Mouse (Mus musculus): Measurements from ENCODE around the gene Cd47.

Gene Cd47

GRCm38 (mm10) chr16:49915532-49916476 lies 115.5 kb downstream of the Cd47 start:
- no peak for DNase-seq (ENCODE audit: low read depth)

GRCm38 (mm10) chr16:49920191-49920590 lies 119.9 kb downstream of the Cd47 start:
- no peak for DNase-seq (ENCODE audit: low read depth)

GRCm38 (mm10) chr16:49921677-49922076 lies 121.3 kb downstream of the Cd47 start:
- no peak for DNase-seq (ENCODE audit: low read depth)

DNA sequence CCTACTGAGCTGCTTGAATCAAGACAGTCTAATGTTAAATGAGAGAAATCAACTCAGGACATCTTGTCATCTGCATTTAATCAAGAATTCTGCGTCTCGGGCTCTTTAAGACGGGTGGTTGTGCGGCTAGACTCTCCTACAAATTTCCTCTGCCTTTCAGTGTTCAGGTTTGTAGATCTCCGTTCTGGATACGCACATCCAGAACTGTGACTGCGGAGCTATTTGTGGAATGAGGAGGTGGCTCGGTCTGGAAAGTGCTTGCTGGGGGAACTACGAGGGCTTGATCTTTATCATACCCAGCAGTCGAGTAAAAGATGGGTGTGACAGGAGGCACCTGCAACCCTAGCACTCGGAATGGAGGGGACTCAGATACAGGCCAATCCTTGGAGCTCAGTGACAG lies 121.8 kb downstream of the Cd47 start:
- DNase-seq (ENCODE audit: low read depth), result no peak

GRCm38 (mm10) chr16:49923720-49924119 lies 123.4 kb downstream of the Cd47 start:
- no peak for DNase-seq (ENCODE audit: low read depth)

DNA sequence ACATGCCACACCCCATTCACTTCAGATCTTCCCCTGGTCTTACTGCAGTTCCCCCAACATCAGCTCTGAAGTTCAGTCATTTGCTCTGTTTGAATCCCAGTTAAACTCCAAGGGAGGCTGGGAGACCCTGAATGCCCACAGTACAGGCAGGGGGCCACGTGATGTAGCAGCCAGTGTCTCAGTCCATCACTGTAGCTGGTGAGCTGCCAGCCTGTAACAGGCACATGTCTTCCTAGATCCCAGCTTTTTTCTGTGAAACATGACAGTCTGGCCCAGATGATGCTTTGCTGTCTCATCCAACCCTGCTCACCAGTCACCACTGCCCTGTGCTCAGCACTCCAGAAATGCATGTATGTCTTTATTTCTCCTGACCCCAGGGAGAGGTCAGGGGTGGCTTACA lies 124.6 kb downstream of the Cd47 start:
- no peak for DNase-seq (ENCODE audit: low read depth)

- DNase-seq (ENCODE audit: low read depth), result no peak
Measured at GRCm38 (mm10) chr16:49933274-49933673, 132.9 kb downstream of the Cd47 start.

DNA sequence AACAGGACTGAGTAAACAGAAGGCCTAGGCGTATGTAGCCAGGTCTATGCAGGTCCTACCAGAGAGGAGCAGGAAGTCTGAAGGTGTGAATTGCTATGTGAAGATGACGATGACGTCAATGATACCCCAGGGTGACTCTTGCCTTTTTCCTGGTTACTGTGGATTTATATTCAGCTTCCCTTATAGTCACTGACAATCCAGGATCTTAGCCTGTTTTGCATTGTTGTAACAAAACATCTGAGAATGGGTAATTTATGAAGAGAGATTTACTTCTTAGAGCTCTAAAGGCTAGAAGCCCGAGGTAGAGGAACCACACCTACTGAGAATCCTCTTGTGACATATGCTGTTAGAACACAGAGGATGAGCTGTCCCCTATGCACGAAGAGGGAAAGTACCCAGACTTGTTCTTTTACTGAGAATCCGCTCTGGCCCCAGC lies 135.7 kb downstream of the Cd47 start:
- no peak for DNase-seq (ENCODE audit: low read depth)

DNA sequence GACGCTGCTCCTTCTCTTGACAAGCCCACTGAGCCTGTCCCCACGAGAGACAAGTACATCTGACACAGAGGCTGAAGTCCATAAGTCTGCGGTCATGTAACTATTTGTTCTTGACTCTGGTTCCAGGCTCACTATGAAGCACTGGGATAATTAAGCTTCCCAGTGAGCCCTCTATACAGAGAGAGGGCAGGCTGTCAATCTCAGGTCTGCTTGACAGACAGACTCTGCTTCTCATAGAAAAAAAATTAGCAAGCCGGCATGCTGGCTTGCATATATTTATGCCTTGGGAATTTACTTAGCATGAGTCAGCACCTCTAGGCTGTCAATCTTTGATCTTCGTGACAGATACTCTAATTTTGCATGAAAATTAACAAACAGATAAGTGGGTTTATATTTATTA lies 136.5 kb downstream of the Cd47 start:
- no peak for DNase-seq (ENCODE audit: low read depth)

DNA sequence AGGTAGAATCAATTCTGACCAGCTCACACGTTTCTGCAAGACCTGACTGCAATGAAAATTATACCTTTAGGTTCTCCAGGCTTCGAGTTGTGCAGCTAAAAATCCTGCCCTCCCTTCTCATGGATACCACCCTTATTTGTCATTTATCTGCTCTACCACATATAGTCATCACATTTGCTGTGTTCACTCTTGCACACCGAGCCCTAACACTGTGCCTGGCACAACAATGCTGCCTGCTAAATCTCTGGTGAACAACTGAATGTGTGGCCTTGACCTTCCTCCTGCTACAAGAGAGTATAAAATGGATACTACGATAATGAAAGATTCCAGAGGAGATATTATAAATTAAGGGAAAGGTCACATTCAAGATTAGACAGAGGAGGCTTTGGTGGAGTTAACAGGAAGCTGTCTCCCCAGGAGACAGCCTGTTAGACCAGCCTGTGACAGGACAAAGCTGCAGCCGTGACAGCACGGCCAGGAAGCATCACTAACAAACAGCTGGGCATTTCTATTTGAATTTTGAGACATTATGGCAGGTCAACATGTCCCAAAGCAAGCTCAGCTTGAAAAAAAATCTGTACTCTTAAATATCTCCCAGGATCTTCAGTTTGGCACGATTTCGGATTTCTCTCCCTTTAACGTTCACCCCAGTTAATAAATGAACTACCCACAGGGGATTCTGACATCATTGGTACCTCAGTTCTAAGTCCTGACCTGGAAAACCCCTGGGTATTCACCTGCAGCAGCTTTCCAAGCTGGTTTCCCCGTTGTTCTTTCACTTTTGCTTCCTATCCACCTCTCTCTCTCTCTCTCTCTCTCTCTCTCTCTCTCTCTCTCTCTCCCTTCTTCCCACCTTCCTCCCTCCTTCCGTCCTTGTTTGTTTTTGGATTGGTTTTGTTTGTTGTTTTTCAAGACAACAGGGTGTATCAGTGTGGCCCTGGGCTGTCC lies 137.2 kb downstream of the Cd47 start:
- no peak for DNase-seq (ENCODE audit: low read depth)

DNA sequence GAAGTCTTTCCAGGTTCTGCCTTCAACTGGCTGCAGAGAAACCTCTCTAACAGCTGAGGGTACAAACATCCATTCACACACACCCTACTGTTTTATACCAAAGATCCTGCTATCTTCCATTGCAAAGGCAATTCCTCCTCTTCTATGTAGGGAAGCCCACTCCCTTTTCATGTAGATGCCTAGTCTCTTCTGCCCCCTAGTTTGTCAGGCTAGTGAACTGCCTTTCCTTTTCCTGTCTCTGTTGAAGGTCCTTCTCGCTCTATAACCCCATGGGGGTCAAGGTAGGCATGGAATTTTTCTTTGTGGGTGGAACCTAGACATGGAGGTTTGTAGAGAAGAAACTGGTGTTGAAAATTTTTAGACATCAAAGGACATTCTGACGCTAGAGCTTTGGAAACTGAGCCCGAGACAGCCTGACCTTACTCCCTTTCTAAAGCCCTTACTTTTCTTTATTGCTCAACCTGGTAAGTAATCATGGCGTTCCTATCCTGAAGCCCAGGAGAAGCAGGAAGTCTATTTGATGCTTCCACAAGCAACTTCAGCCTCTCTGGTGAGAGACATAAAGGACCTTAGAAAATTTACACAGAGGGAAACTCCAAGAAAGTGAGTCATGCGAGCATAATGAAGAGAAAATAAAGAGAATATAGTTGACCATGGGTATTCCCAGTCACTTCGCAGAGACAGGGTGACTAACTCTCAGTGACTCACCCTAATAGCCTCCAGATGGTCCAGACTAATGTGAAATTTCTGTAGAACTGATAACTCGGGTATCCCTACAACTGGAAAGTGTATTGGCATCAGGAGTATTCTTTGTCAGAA lies 138.4 kb downstream of the Cd47 start:
- DNase-seq (ENCODE audit: low read depth), result no peak

GRCm38 (mm10) chr16:49939376-49939775 lies 139.0 kb downstream of the Cd47 start:
- no peak for DNase-seq (ENCODE audit: low read depth)

- DNase-seq (ENCODE audit: low read depth), result no peak
Measured at GRCm38 (mm10) chr16:49940473-49940872, 140.1 kb downstream of the Cd47 start.

DNA sequence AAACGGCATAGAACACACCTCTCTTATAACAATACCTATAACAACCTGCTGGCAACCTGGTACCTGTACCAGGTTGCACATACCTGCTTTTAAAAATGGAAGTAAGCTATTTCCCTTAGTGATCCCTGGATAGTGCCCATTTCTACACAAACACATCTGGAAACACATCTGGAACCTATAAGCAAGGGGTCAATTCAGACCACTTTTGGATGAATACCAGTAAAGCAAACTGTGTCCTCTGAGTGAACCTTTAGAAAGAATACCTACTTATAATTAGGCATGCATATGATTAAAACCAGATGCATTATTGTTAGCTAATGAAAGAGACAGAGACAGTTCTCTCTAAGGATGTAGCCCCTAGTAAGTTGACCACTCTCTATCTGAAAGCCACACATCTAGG lies 140.7 kb downstream of the Cd47 start:
- DNase-seq (ENCODE audit: low read depth), result no peak

DNA sequence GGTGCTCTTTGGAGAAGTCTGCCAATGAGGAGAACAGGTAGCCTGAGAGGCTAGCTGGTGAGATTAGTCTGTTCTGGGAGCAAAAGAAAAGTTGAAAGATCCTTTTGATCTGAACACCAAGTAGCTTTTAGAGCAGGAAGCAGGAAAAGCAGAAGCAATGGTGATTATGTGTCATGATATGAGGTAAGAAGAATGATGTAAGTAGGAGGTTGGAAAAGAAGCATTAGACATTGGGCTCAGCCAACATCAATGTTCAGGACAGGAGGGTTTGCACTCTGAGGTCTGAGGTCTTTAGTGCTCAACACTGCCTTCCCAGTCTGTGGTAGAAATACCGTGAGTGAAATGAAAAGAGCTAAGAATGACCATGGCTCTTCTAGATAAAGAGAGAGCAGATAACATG lies 143.4 kb downstream of the Cd47 start:
- no peak for DNase-seq (ENCODE audit: low read depth)

- no peak for DNase-seq (ENCODE audit: low read depth)
Measured at GRCm38 (mm10) chr16:49945084-49945483, 144.8 kb downstream of the Cd47 start.

GRCm38 (mm10) chr16:49947049-49947448 lies 146.7 kb downstream of the Cd47 start:
- no peak for DNase-seq (ENCODE audit: low read depth)

GRCm38 (mm10) chr16:49947610-49948009 lies 147.3 kb downstream of the Cd47 start:
- no peak for DNase-seq (ENCODE audit: low read depth)

DNA sequence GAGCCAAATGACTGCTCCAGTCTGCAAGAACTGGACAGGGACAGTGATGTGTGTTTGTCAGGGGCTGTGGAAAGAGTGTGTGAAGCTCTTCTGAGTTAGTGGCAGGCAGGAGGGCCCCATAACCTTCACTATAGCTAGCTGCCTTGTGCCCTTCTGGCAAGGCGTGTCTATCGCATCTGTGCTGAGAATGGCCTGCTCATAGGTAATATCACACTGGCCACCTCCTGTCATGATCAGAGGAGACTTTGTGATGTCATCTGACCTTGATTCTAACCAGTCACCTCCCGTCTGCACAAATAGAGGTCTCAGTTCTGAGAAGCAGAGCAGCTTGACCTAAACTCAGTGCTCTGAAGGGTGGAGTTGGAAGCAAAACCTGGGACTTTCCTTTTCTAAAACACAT lies 148.0 kb downstream of the Cd47 start:
- DNase-seq (ENCODE audit: low read depth), result no peak

- no peak for DNase-seq (ENCODE audit: low read depth)
Measured at GRCm38 (mm10) chr16:49949261-49949660, 148.9 kb downstream of the Cd47 start.

GRCm38 (mm10) chr16:49950340-49950739 lies 150.0 kb downstream of the Cd47 start:
- DNase-seq (ENCODE audit: low read depth), result no peak

GRCm38 (mm10) chr16:49951288-49951691 lies 151.0 kb downstream of the Cd47 start:
- no peak for DNase-seq (ENCODE audit: low read depth)

Data from c-Kit-positive CD71-positive TER-119-negative erythroid progenitor cells, embryonic 14.5 days (primary cell).